Mouse (Mus musculus) lung, embryonic 16.5 days (tissue): ENCODE measurements at regions not wholly inside any gene's neighbourhood (a gene's known extent, or its start where the extent isn't known, plus 50 kb on each side); places are given as distances from the start of the nearest gene placed in this dataset.

Experiments
- ATAC-seq: fragments of 200-750 bp; cut with Nextera tagmentation; 2 replicates; pipeline ENCODE4 v1.8.0; 2017; ENCODE audit warnings: low read depth, mild to moderate bottlenecking, moderate library complexity
- H3K27ac ChIP-seq: fragments of 300-500 bp; sonication (generic); 2 replicates; pipeline ENCODE4 v1.5.1; 2014; ENCODE audit warnings: mild to moderate bottlenecking, control low read depth, low read length
- H3K27me3 ChIP-seq: fragments of 300-500 bp; sonication (generic); 2 replicates; pipeline ENCODE4 v1.6.1; 2014; ENCODE audit warnings: low read depth, low read length, mixed read lengths; ENCODE audit not compliant: control insufficient read depth, insufficient read depth
- H3K36me3 ChIP-seq: fragments of 300-500 bp; sonication (generic); 2 replicates; pipeline ENCODE4 v1.6.1; 2014; ENCODE audit warnings: low read length; ENCODE audit not compliant: control insufficient read depth, insufficient read depth
- H3K4me1 ChIP-seq: fragments of 300-500 bp; sonication (generic); replicated peaks from 2 replicates; pipeline ENCODE4 v1.6.1; 2014; ENCODE audit warnings: low read length, mixed read lengths; ENCODE audit not compliant: control insufficient read depth, insufficient read depth
- H3K4me2 ChIP-seq: fragments of 300-500 bp; sonication (generic); 2 replicates; pipeline ENCODE4 v1.6.1; 2014; ENCODE audit warnings: low read depth, low read length, control low read depth
- H3K4me3 ChIP-seq: fragments of 300-500 bp; sonication (generic); 2 replicates; pipeline ENCODE4 v1.5.1; 2014; ENCODE audit warnings: mild to moderate bottlenecking, low read length, control low read depth
- H3K9ac ChIP-seq: fragments of 300-500 bp; sonication (generic); 2 replicates; pipeline ENCODE4 v1.6.1; 2014; ENCODE audit warnings: low read length, control low read depth
- H3K9me3 ChIP-seq: fragments of 300-500 bp; sonication (generic); 2 replicates; pipeline ENCODE4 v1.6.1; 2016; ENCODE audit warnings: low read length; ENCODE audit not compliant: control insufficient read depth
- WGBS: fragments of 180-500 bp; shearing (Covaris S2); extraction: QIAGEN DNeasy Blood & Tissue Kit; methylation state at CpG from one replicate; pipeline ENCODE4 v1.1.7; 2014; 5-methylcytosine and 5-hydroxymethylcytosine counted together

DNA sequence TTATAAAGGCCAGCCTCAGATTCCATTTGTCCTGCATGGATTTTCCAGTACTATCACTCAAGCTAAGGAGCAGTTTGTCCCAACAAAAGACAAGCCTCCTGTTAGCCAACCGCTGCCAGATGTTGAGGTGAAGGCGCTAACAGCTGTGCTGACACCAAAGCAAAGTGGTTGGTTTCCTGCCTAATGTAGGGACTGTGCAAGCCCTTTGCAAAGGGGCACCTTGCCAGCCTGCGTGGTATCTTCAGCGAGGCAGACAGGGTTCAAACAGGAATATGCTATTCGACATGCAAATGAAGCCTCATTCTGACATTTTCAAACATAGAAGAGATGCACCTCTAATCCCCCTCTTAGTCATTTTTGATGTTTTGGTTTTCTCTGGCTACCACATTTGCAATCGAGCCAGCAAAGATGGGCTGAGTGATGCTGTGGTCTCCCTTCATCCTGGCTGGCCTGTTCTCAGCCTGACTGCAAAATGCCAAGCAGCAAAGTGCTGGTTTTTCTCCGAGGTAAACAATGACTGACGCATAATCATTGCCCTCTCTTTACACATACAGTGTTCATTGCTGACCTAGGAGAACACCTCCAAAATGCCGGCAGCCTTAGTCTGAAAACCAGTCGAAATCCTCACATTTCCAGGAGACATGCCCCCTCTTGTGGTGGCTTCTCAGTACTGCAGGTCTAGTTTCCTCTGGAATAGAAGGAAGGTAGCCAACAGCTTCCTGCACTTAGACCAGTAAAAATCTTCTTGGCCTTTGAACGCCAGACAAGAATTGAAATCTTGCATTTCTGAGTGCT, 84.3 kb upstream of the Tank start:
- Histone ChIP-seq H3K9me3 (no peaks in the 10 kb centered on the region), H3K27ac (no peak overlapping the region), H3K4me2 (no peak overlapping the region), H3K27me3 (no peaks in the 10 kb centered on the region), H3K4me3 (no peak overlapping the region), H3K36me3 (no peaks in the 10 kb centered on the region), H3K9ac (no peak overlapping the region), H3K4me1 (no peaks in the 10 kb centered on the region)
- no peak for ATAC-seq
- 37% methylated on average over 11 of the region's 11 CpGs for WGBS

DNA sequence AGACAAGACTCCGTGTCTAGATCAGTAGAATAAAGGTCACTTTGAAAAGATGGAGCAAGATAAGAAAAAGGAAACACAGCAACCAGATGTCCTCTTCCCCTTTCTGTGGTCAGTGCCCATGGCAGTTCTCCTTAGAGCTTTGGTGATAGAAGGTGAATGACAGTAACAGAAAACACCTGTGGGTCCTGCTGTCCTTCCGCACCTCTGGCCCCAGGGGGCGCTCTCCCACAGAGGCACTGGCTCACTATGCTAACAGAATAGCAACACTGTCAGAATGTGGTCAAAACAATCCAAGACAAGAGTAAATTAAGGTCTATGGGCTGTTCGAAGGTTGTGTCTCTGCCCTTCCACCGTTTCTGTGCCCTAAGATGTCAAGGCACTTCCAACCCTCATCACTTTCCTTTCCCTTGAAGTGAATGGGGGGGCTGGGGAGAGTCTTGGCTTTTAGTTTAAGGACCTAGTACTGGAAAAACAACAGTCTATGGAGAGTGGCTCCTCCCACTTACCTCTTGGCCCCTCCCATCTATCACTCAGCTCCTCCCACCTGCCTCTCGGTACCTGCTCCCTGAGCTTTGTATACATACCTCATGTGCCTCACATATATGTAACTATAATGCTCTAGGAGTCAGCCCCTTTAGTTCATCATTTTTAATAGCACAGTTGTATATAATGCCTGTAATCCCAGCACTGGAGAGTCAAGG, 86.2 kb upstream of the Tank start:
- no peak overlapping the region for H3K9ac ChIP-seq
- no peaks in the 10 kb centered on the region for H3K36me3 ChIP-seq
- H3K4me3 ChIP-seq: no peak overlapping the region
- H3K4me1 ChIP-seq: no peaks in the 10 kb centered on the region
- no peak overlapping the region for H3K4me2 ChIP-seq
- no peaks in the 10 kb centered on the region for H3K27me3 ChIP-seq
- no peaks in the 10 kb centered on the region for H3K9me3 ChIP-seq
- H3K27ac ChIP-seq: no peak overlapping the region
- 52% methylated on average over 6 of the region's 6 CpGs for WGBS
- no peak for ATAC-seq

- 77% methylated on average over 10 of the region's 10 CpGs for WGBS
- H3K4me2 ChIP-seq: no peak overlapping the region
- H3K27ac ChIP-seq: no peak overlapping the region
- H3K4me3 ChIP-seq: no peak overlapping the region
- H3K36me3 ChIP-seq: no peaks in the 10 kb centered on the region
- no peaks in the 10 kb centered on the region for H3K4me1 ChIP-seq
- H3K9ac ChIP-seq: no peak overlapping the region
- H3K9me3 ChIP-seq: no peaks in the 10 kb centered on the region
- no peak for ATAC-seq
- H3K27me3 ChIP-seq: no peaks in the 10 kb centered on the region
These were observed 87.8 kb upstream of the Tank start for GRCm38 (mm10) chr2:61490436-61491109.

- Histone ChIP-seq H3K4me2 (no peak overlapping the region), H3K9ac (no peak overlapping the region), H3K27ac (no peak overlapping the region), H3K4me1 (no peaks in the 10 kb centered on the region), H3K4me3 (no peak overlapping the region), H3K36me3 (no peaks in the 10 kb centered on the region), H3K27me3 (no peaks in the 10 kb centered on the region), H3K9me3 (no peaks in the 10 kb centered on the region)
- ATAC-seq: no peak
- WGBS: 84% methylated on average over 10 of the region's 10 CpGs
These were observed 88.6 kb upstream of the Tank start for GRCm38 (mm10) chr2:61489762-61490161.

DNA sequence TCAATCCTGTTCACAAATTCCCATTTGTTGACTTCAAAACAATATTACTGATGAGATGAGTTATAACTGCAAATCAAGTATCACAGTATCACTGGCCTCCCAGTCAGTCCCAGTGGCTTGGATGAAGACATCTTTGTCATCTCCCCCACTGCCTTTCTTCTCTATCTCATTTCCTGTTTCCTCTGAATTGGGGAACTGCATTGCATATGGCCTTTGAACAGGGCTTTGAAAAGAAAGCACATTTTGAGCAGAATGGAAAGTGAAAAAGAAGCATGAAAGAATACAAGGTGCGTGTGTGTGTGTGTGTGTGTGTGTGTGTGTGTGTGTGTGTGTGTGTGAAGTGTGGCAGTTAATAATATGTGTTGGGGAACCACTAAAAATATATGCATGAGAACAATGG, 94.6 kb upstream of the Tank start:
- Histone ChIP-seq H3K27ac (no peak overlapping the region), H3K9ac (no peak overlapping the region), H3K4me3 (no peak overlapping the region), H3K27me3 (no peaks in the 10 kb centered on the region), H3K9me3 (no peaks in the 10 kb centered on the region), H3K4me1 (no peaks in the 10 kb centered on the region), H3K36me3 (no peaks in the 10 kb centered on the region), H3K4me2 (no peak overlapping the region)
- no peak for ATAC-seq
- 82% methylated on average over 1 of the region's 1 CpGs for WGBS

- no peak overlapping the region for H3K9ac ChIP-seq
- ATAC-seq: peak; percentile 54; the same call in 1 of the 2 replicates
- 61% methylated on average over 4 of the region's 4 CpGs for WGBS
- no peaks in the 10 kb centered on the region for H3K27me3 ChIP-seq
- H3K27ac ChIP-seq: no peak overlapping the region
- no peak overlapping the region for H3K4me3 ChIP-seq
- H3K4me2 ChIP-seq: no peak overlapping the region
- H3K4me1 ChIP-seq: no peaks in the 10 kb centered on the region
- no peaks in the 10 kb centered on the region for H3K9me3 ChIP-seq
- H3K36me3 ChIP-seq: no peaks in the 10 kb centered on the region
These were observed 101.7 kb upstream of the Tank start for GRCm38 (mm10) chr2:61476648-61477047.

DNA sequence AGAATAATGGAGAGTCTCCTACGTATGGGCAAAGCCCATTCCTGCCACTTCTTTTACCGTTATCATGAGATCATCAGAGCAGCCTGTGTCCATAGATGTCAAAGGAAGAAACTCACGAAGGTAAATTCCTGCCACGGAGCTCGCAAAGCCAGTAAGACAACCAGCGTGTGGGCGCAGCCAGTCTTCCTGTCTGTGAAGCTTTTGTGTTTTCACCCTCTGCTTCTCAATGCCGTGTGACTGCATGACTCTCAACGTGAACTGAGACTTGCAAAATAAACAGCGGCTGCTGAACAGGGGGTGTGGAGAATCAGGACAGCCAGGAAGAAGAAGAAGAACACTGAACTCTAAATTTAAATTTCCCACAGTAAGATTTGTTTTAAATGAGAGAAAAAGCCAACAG, 103.8 kb upstream of the Tank start:
- no peak overlapping the region for H3K4me3 ChIP-seq
- no peaks in the 10 kb centered on the region for H3K9me3 ChIP-seq
- 50% methylated on average over 10 of the region's 10 CpGs for WGBS
- no peaks in the 10 kb centered on the region for H3K4me1 ChIP-seq
- H3K27ac ChIP-seq: no peak overlapping the region
- ATAC-seq: no peak
- H3K36me3 ChIP-seq: no peaks in the 10 kb centered on the region
- no peak overlapping the region for H3K9ac ChIP-seq
- no peaks in the 10 kb centered on the region for H3K27me3 ChIP-seq
- H3K4me2 ChIP-seq: no peak overlapping the region

GRCm38 (mm10) chr2:61470521-61470920, 107.9 kb upstream of the Tank start:
- H3K36me3 ChIP-seq: no peaks in the 10 kb centered on the region
- H3K4me2 ChIP-seq: no peak overlapping the region
- no peak overlapping the region for H3K4me3 ChIP-seq
- H3K4me1 ChIP-seq: no peaks in the 10 kb centered on the region
- H3K27ac ChIP-seq: no peak overlapping the region
- 86% methylated on average over 5 of the region's 5 CpGs for WGBS
- ATAC-seq: no peak
- no peaks in the 10 kb centered on the region for H3K27me3 ChIP-seq
- no peaks in the 10 kb centered on the region for H3K9me3 ChIP-seq
- H3K9ac ChIP-seq: no peak overlapping the region

GRCm38 (mm10) chr2:61470064-61470463, 108.3 kb upstream of the Tank start:
- H3K27ac ChIP-seq: no peak overlapping the region
- ATAC-seq: no peak
- no peaks in the 10 kb centered on the region for H3K4me1 ChIP-seq
- H3K9me3 ChIP-seq: no peaks in the 10 kb centered on the region
- no peak overlapping the region for H3K9ac ChIP-seq
- H3K27me3 ChIP-seq: no peaks in the 10 kb centered on the region
- no peaks in the 10 kb centered on the region for H3K36me3 ChIP-seq
- no peak overlapping the region for H3K4me2 ChIP-seq
- no peak overlapping the region for H3K4me3 ChIP-seq
